Mouse (Mus musculus) stomach, embryonic 16.5 days (tissue): Measurements from ENCODE around the gene Tmem143. TPM values are rescaled to one million over a fixed set of nuclear protein-coding genes. Genes with fewer than 3 reads are reported as not detected.
A peak's percentile ranks its signal among the peaks of the same experiment; 100 is the strongest.
"Not testable (repeated sequence)": the region's sequence is repeated elsewhere in the genome, so short reads cannot be mapped to it uniquely, and the experiment has no call there.

Experiments used
- ATAC-seq: fragments of 200-750 bp; cut with Nextera tagmentation; 2 replicates; pipeline ENCODE4 v1.8.0; 2017; ENCODE audit warnings: moderate number of reproducible peaks, moderate TSS enrichment; ENCODE audit not compliant: insufficient read depth, low FRiP score
- H3K27ac ChIP-seq: fragments of 300-500 bp; sonication (generic); 2 replicates; pipeline ENCODE4 v1.5.1; 2014; ENCODE audit warnings: low read length
- H3K27me3 ChIP-seq: fragments of 300-500 bp; sonication (generic); 2 replicates; pipeline ENCODE4 v1.6.1; 2014; ENCODE audit warnings: low read length, control low read depth, mixed read lengths; ENCODE audit not compliant: control insufficient read depth, insufficient read depth
- H3K36me3 ChIP-seq: fragments of 300-500 bp; sonication (generic); 2 replicates; pipeline ENCODE4 v1.6.1; 2014; ENCODE audit warnings: low read length; ENCODE audit not compliant: control insufficient read depth, insufficient read depth
- H3K4me1 ChIP-seq: fragments of 300-500 bp; sonication (generic); 2 replicates; pipeline ENCODE4 v1.6.1; 2014; ENCODE audit warnings: low read length, control low read depth, mixed read lengths; ENCODE audit not compliant: control insufficient read depth, insufficient read depth
- H3K4me2 ChIP-seq: fragments of 300-500 bp; sonication (generic); 2 replicates; pipeline ENCODE4 v1.6.1; 2014; ENCODE audit warnings: low read depth, low read length, mixed read lengths
- H3K4me3 ChIP-seq: fragments of 300-500 bp; sonication (generic); replicated peaks from 2 replicates; pipeline ENCODE4 v1.5.1; 2014; ENCODE audit warnings: mild to moderate bottlenecking, low read length
- H3K9ac ChIP-seq: fragments of 300-500 bp; sonication (generic); 2 replicates; pipeline ENCODE4 v1.6.1; 2014; ENCODE audit warnings: low read length
- H3K9me3 ChIP-seq: fragments of 300-500 bp; sonication (generic); replicated peaks from 2 replicates; pipeline ENCODE4 v1.6.1; 2016; ENCODE audit warnings: low read length, control low read depth; ENCODE audit not compliant: control insufficient read depth
- WGBS: fragments of 180-500 bp; shearing (Covaris S2); extraction: QIAGEN DNeasy Blood & Tissue Kit; methylation state at CpG from one replicate; pipeline ENCODE4 v1.1.7; 2014; 5-methylcytosine and 5-hydroxymethylcytosine counted together
- polyA plus RNA-seq: library from polyadenylated mRNA; unstranded; fragments of >200 nt; fragmentation: Nextera tagmentation; extraction: Ambion mirVana; gene quantifications from 2 replicates; pipeline ENCODE4 v1.2.1, GENCODE M21; 2015

Gene Tmem143
- polyA plus RNA-seq, 1 experiment from 2014 or later = 6.0 TPM

DNA sequence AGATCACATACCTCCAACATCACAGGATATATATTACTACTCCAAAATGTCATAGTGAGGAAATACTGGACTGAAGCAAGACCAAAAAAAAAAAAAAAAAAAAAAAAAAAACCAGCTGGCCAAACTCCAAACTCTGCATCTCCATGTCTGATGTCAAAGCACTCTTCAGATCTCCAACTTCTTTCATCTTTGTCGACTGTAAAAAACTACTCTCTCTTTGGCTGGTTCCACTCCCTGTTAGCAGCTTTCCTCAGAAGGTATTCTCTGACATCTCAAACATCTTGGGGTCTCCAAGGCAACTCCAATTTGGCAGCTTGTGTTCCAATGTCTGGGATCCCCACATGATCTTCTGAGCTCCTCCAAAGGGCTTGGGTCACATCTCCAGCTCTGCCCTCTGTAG, 18.5 kb upstream of the Tmem143 start, which contains the start of gene Grin2d:
Grin2d (minus strand) TSS at position 101 of the 400 bp plus-strand sequence.
- 92% methylated on average over 1 of the region's 1 CpGs for WGBS
- peaks cover 55% of the 10 kb centered on the region for H3K36me3 ChIP-seq
- H3K4me1 ChIP-seq = peaks cover 16% of the 10 kb centered on the region
- H3K9ac ChIP-seq, ATAC-seq, H3K9me3 ChIP-seq, H3K4me2 ChIP-seq, H3K4me3 ChIP-seq, H3K27ac ChIP-seq, H3K27me3 ChIP-seq: not testable (repeated sequence)

DNA sequence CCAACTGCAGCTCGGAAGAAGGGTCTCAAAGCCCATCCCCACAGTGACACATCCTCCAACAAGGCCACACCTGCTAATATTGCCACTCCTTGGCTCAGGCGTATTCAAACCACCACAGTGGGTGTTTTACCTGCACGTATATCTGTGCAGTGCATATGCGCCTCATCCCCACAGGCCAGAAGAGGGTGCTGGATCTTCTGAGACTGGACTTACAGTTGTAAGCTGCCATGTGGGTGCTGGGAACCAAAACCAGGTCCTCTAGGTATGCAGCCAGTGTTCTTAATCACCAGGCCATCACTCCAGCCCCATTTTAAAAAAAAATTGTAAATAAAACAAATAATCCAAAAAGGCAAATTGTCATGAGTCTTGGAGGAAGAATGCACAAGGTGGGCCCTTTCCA, 16.2 kb upstream of the Tmem143 start:
- Histone ChIP-seq H3K36me3 (peaks cover 53% of the 10 kb centered on the region), H3K27ac (no peak overlapping the region), H3K27me3 (no peaks in the 10 kb centered on the region), H3K4me2 (no peak overlapping the region), H3K9me3 (no peaks in the 10 kb centered on the region), H3K4me1 (no peaks in the 10 kb centered on the region), H3K9ac (no peak overlapping the region), H3K4me3 (no peak overlapping the region)
- 92% methylated on average over 4 of the region's 4 CpGs for WGBS
- no peak for ATAC-seq

- peaks cover 53% of the 10 kb centered on the region for H3K36me3 ChIP-seq
- no peak overlapping the region for H3K27ac ChIP-seq
- no peak for ATAC-seq
- 94% methylated on average over 2 of the region's 2 CpGs for WGBS
- H3K9ac ChIP-seq = no peak overlapping the region
- H3K4me3 ChIP-seq = no peak overlapping the region
- no peaks in the 10 kb centered on the region for H3K4me1 ChIP-seq
- no peaks in the 10 kb centered on the region for H3K27me3 ChIP-seq
- no peak overlapping the region for H3K4me2 ChIP-seq
- no peaks in the 10 kb centered on the region for H3K9me3 ChIP-seq
Observed at GRCm38 (mm10) chr7:45881011-45881410, 15.7 kb upstream of the Tmem143 start.

- Histone ChIP-seq H3K27me3 (no peaks in the 10 kb centered on the region), H3K9ac (0 out of 2 replicates have a peak overlapping the region, but pooled peaks have one; percentile 14), H3K27ac (no peak overlapping the region), H3K4me1 (no peaks in the 10 kb centered on the region), H3K36me3 (peaks cover 18% of the 10 kb centered on the region), H3K9me3 (no peaks in the 10 kb centered on the region), H3K4me3 (no peak overlapping the region), H3K4me2 (no peak overlapping the region)
- ATAC-seq = no peak
- 52% methylated on average over 3 of the region's 3 CpGs for WGBS
Observed at GRCm38 (mm10) chr7:45887246-45887645, 9.5 kb upstream of the Tmem143 start.

- ATAC-seq = no peak
- Histone ChIP-seq H3K9me3 (no peaks in the 10 kb centered on the region), H3K27ac (no peak overlapping the region), H3K4me2 (no peak overlapping the region), H3K36me3 (no peaks in the 10 kb centered on the region), H3K27me3 (no peaks in the 10 kb centered on the region), H3K9ac (no peak overlapping the region), H3K4me3 (no peak overlapping the region), H3K4me1 (no peaks in the 10 kb centered on the region; the same call in 1 of the 2 replicates)
- WGBS = 67% methylated on average over 2 of the region's 2 CpGs
Observed at GRCm38 (mm10) chr7:45892651-45893050, 4.1 kb upstream of the Tmem143 start.

GRCm38 (mm10) chr7:45895931-45896516, 717 bp upstream of the Tmem143 start:
- no peak overlapping the region for H3K27ac ChIP-seq
- peak overlapping the region; percentile 47 for H3K4me2 ChIP-seq
- peaks cover 5% of the 10 kb centered on the region for H3K4me1 ChIP-seq
- H3K4me3 ChIP-seq = peak overlapping the region; percentile 15
- no peaks in the 10 kb centered on the region for H3K27me3 ChIP-seq
- no peaks in the 10 kb centered on the region for H3K9me3 ChIP-seq
- peak; percentile 6 for ATAC-seq
- 75% methylated on average over 6 of the region's 6 CpGs for WGBS
- H3K36me3 ChIP-seq = no peaks in the 10 kb centered on the region
- peak overlapping the region; percentile 44 for H3K9ac ChIP-seq

GRCm38 (mm10) chr7:45897258-45897757, 567 bp downstream of the Tmem143 start:
- no peaks in the 10 kb centered on the region for H3K9me3 ChIP-seq
- under 1% methylated on average over 19 of the region's 19 CpGs for WGBS
- H3K4me2 ChIP-seq = peak overlapping the region; percentile 93
- H3K4me1 ChIP-seq = peaks cover 5% of the 10 kb centered on the region
- peak; percentile 61 for ATAC-seq
- peak overlapping the region; percentile 84 for H3K9ac ChIP-seq
- no peaks in the 10 kb centered on the region for H3K36me3 ChIP-seq
- H3K27ac ChIP-seq = peak overlapping the region; percentile 85
- peak overlapping the region; percentile 64 for H3K4me3 ChIP-seq
- no peaks in the 10 kb centered on the region for H3K27me3 ChIP-seq

GRCm38 (mm10) chr7:45898125-45898524, 1.4 kb downstream of the Tmem143 start:
- H3K9ac ChIP-seq, H3K9me3 ChIP-seq, H3K36me3 ChIP-seq, H3K27ac ChIP-seq, H3K4me1 ChIP-seq, ATAC-seq, H3K27me3 ChIP-seq: not testable (repeated sequence)
- Histone ChIP-seq H3K4me2 (peak overlapping the region; percentile 93), H3K4me3 (peak overlapping the region; percentile 64; the same call in 1 of the 2 replicates)
- WGBS = 54% methylated on average over 4 of the region's 4 CpGs

DNA sequence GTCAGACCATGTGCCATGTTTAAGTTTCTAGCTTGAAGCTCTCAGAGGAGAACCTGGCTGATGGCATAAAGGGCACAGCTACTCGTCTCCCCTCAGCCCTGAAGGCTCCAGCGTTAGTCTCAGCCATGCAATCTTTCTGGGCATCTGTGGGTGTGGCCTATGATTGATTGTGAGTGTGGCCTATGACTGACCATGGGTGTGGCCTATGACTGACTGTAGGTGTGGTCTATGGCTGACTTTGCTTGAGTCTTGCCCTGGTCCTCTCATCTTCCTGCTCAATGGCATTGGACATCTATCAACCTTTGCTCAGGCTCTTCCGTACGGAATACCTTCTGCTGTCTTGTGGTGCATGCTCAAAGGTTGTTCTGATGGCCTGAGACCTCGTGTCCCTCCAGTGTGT, 4.8 kb downstream of the Tmem143 start:
- Histone ChIP-seq H3K4me3 (no peak overlapping the region), H3K27ac (no peak overlapping the region), H3K9ac (no peak overlapping the region), H3K36me3 (no peaks in the 10 kb centered on the region), H3K4me1 (peaks cover 5% of the 10 kb centered on the region), H3K9me3 (no peaks in the 10 kb centered on the region), H3K4me2 (no peak overlapping the region), H3K27me3 (no peaks in the 10 kb centered on the region)
- no peak for ATAC-seq
- WGBS = 39% methylated on average over 5 of the region's 5 CpGs
